Mouse (Mus musculus) splenic B cell, adult 2 months (primary cell): ENCODE data around the gene Gm19402.

Source experiments
- DNase-seq: peaks from one replicate; pipeline ENCODE4 v3.0.0-alpha.2; 2011; ENCODE audit warnings: low read depth, low spot score
- H3K27me3 ChIP-seq: 2 replicates; pipeline ENCODE4 v1.6.1; 2012; ENCODE audit warnings: mild to moderate bottlenecking, low read length, moderate library complexity, mixed read lengths; ENCODE audit not compliant: control insufficient read depth, poor library complexity, insufficient read depth, severe bottlenecking
- H3K36me3 ChIP-seq: 2 replicates; pipeline ENCODE4 v1.6.1; 2012; ENCODE audit warnings: mild to moderate bottlenecking, low read length, moderate library complexity, mixed read lengths; ENCODE audit not compliant: control insufficient read depth, poor library complexity, insufficient read depth, severe bottlenecking

Gm19402 gene

DNA sequence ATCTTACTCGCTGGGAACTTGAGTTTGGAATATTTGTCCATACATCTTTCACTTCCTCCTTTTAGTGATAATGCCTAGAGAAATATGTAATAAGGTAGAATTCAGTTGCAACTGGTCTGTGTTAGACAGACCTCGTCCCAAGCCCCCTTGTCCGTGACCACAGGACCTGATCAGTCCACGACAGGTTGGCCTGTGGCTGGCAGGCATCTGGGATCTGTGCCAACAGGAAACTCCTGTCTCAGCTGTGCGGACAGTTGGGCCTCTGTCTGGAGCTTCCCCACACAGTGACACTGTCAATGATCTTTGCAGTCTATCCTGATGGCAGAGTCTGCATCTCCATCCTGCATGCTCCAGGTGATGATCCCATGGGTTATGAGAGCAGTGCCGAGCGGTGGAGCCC lies 47.4 kb downstream of the Gm19402 start:
- Histone ChIP-seq H3K36me3 (peaks cover 8% of the 10 kb centered on the region), H3K27me3 (no peaks in the 10 kb centered on the region)
- DNase-seq, result no peak
